Mouse (Mus musculus) erythroblast, embryonic 14.5 days (primary cell): ENCODE data around the gene Gm44973.

Experiments
- GATA1 ChIP-seq: IDR thresholded peaks from 2 replicates; pipeline ENCODE4 v1.6.1; 2012; ENCODE audit warnings: low read length, inconsistent platforms, mixed read lengths
- TAL1 ChIP-seq: IDR thresholded peaks from 3 replicates; pipeline ENCODE4 v1.6.1; 2012; ENCODE audit warnings: low read length, inconsistent platforms, mixed read lengths

- TF ChIP-seq TAL1 (no peak), GATA1 (no peak)
Observed at GRCm38 (mm10) chr7:4971710-4972109, 43.6 kb upstream of the Gm44973 start.
